Mouse (Mus musculus): ENCODE results near the gene Pi16.

DNA sequence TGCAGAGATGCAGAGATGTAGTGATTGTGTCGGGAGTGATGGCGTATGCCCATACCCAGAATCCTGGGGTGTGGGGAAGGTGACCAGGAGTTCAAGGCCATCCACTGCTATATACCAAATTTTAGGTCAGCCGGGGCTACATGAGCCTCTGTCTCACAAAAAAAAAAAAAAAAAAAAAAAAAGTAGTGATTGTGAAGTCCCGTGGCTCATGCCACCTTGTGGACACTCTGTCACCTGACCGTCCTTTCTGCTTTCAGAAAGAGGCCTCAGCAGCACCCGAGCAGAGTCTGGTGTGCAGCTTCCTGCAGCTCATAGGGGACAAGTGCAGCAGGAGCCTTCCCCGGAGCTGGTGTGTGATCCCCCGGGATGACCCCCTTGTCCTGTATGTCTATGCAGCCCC lies 60.6 kb downstream of the Pi16 start:
- peak; percentile 38 for TF ChIP-seq CTCF (IDR thresholded peaks at IDR 0.05; ENCODE audit: low read depth)
- TF ChIP-seq EP300 (IDR thresholded peaks at IDR 0.05; ENCODE audit: low read depth): no peak
